Mouse (Mus musculus): ENCODE results near the gene Fgfr2. TPM values are rescaled to one million over a fixed set of nuclear protein-coding genes. Genes with fewer than 3 reads are reported as not detected.

The Fgfr2 gene
- total and polyA plus RNA-seq, 2 experiments from 2014 or later: 17.1 to 47.6 TPM

DNA sequence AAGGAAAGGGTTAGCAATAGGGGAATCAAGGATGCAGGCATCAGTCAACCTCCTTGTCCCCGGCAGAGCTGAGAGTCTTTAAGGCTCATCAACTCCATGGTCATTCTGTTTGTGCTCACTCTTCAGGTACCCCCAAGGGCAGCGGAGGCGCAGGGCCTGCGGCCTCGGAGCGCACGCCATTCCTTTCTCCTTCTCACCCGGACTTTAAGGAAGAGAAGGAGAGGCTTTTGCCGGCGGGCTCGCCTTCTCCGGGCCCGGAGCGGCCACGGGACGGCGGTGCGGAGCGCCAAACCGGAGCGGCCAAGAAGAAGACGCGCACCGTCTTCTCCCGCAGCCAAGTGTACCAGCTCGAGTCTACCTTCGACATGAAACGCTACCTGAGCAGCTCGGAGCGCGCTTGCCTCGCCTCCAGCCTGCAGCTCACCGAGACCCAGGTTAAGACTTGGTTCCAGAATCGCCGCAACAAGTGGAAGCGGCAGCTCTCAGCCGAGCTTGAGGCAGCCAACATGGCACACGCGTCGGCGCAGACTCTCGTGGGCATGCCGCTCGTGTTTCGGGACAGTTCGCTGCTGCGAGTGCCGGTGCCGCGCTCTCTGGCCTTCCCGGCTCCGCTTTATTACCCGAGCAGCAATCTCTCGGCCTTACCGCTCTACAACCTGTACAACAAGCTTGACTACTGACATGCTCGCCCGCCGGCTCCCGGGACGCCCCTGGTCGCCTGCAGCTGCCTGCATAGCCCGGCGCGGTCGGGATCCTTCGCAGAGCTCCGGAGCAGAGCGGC lies 1567.7 kb downstream of the Fgfr2 start:
- Histone ChIP-seq H3K4me3 (ENCODE audit: low read depth, low read length) (no peak overlapping the region), H3K4me2 (ENCODE audit: low read depth) (no peak overlapping the region), H3K9me3 (ENCODE audit: low read length) (no peaks in the 10 kb centered on the region), H3K27ac (ENCODE audit: low read depth, low read length) (no peak overlapping the region), H3K9ac (no peak overlapping the region), H3K36me3 (ENCODE audit: insufficient read depth) (no peaks in the 10 kb centered on the region), H3K27me3 (ENCODE audit: insufficient read depth, low read length) (peaks cover 65% of the 10 kb centered on the region), H3K4me1 (ENCODE audit: insufficient read depth) (no peaks in the 10 kb centered on the region)
- ATAC-seq (no peak), DNase-seq (peak; percentile 55)
- 0 out of 2 replicates have a peak, but pooled peaks have one; percentile 20 for TF ChIP-seq CTCF (IDR thresholded peaks at IDR 0.05; ENCODE audit: low read depth)
- 2% methylated on average over 68 of the region's 68 CpGs for WGBS

GRCm38 (mm10) chr7:131554341-131555180 lies 1568.6 kb downstream of the Fgfr2 start:
- no peak for TF ChIP-seq CTCF (IDR thresholded peaks at IDR 0.05; ENCODE audit: low read depth)
- H3K4me1 ChIP-seq (ENCODE audit: insufficient read depth): no peaks in the 10 kb centered on the region
- H3K4me3 ChIP-seq (ENCODE audit: low read depth, low read length): no peak overlapping the region
- DNase-seq: peak; percentile 35
- H3K36me3 ChIP-seq (ENCODE audit: insufficient read depth): no peaks in the 10 kb centered on the region
- H3K4me2 ChIP-seq (ENCODE audit: low read depth): peak overlapping the region; percentile 23; the same call in 1 of the 2 replicates
- under 1% methylated on average over 45 of the region's 45 CpGs for WGBS
- H3K9me3 ChIP-seq (ENCODE audit: low read length): no peaks in the 10 kb centered on the region
- no peak overlapping the region for H3K27ac ChIP-seq (ENCODE audit: low read depth, low read length)
- peak; percentile 10; the same call in 1 of the 2 replicates for ATAC-seq
- no peak overlapping the region for H3K9ac ChIP-seq
- H3K27me3 ChIP-seq (ENCODE audit: insufficient read depth, low read length): peaks cover 74% of the 10 kb centered on the region

- H3K4me3 ChIP-seq (ENCODE audit: low read depth, low read length): no peak overlapping the region
- H3K9me3 ChIP-seq (ENCODE audit: low read length): no peaks in the 10 kb centered on the region
- ATAC-seq (peak; percentile 10; the same call in 1 of the 2 replicates), DNase-seq (no peak)
- no peaks in the 10 kb centered on the region for H3K36me3 ChIP-seq (ENCODE audit: insufficient read depth)
- no peak overlapping the region for H3K27ac ChIP-seq (ENCODE audit: low read depth, low read length)
- peak overlapping the region; percentile 23; the same call in 1 of the 2 replicates for H3K4me2 ChIP-seq (ENCODE audit: low read depth)
- peaks cover 73% of the 10 kb centered on the region for H3K27me3 ChIP-seq (ENCODE audit: insufficient read depth, low read length)
- no peak for TF ChIP-seq CTCF (IDR thresholded peaks at IDR 0.05; ENCODE audit: low read depth)
- WGBS: 0% methylated on average over 39 of the region's 39 CpGs
- no peaks in the 10 kb centered on the region for H3K4me1 ChIP-seq (ENCODE audit: insufficient read depth)
- H3K9ac ChIP-seq: no peak overlapping the region
Measured at GRCm38 (mm10) chr7:131553771-131554175, 1569.4 kb downstream of the Fgfr2 start.

- no peak for ATAC-seq
- Histone ChIP-seq H3K9ac (no peak overlapping the region), H3K27ac (ENCODE audit: low read depth, low read length) (no peak overlapping the region), H3K27me3 (ENCODE audit: insufficient read depth, low read length) (peaks cover 75% of the 10 kb centered on the region), H3K4me1 (ENCODE audit: insufficient read depth) (no peaks in the 10 kb centered on the region), H3K4me3 (ENCODE audit: low read depth, low read length) (no peak overlapping the region), H3K4me2 (ENCODE audit: low read depth) (no peak overlapping the region), H3K9me3 (ENCODE audit: low read length) (no peaks in the 10 kb centered on the region), H3K36me3 (ENCODE audit: insufficient read depth) (no peaks in the 10 kb centered on the region)
- DNase-seq: peak; percentile 36
- TF ChIP-seq CTCF (IDR thresholded peaks at IDR 0.05; ENCODE audit: low read depth): no peak
- 4% methylated on average over 5 of the region's 5 CpGs for WGBS
Measured at GRCm38 (mm10) chr7:131552781-131553180, 1570.4 kb downstream of the Fgfr2 start.

- H3K9ac ChIP-seq: no peak overlapping the region
- H3K27ac ChIP-seq (ENCODE audit: low read depth, low read length): no peak overlapping the region
- no peaks in the 10 kb centered on the region for H3K36me3 ChIP-seq (ENCODE audit: insufficient read depth)
- H3K27me3 ChIP-seq (ENCODE audit: insufficient read depth, low read length): peaks cover 75% of the 10 kb centered on the region
- no peaks in the 10 kb centered on the region for H3K4me1 ChIP-seq (ENCODE audit: insufficient read depth)
- no peak overlapping the region for H3K4me3 ChIP-seq (ENCODE audit: low read depth, low read length)
- DNase-seq (no peak), ATAC-seq (no peak)
- H3K4me2 ChIP-seq (ENCODE audit: low read depth): no peak overlapping the region
- TF ChIP-seq CTCF (IDR thresholded peaks at IDR 0.05; ENCODE audit: low read depth): no peak
- no peaks in the 10 kb centered on the region for H3K9me3 ChIP-seq (ENCODE audit: low read length)
- WGBS: 1% methylated on average over 41 of the region's 42 CpGs
Measured at GRCm38 (mm10) chr7:131551931-131552741, 1571.0 kb downstream of the Fgfr2 start.

- WGBS: 2% methylated on average over 4 of the region's 4 CpGs
- ATAC-seq (no peak), DNase-seq (no peak)
- H3K4me1 ChIP-seq (ENCODE audit: insufficient read depth): no peaks in the 10 kb centered on the region
- H3K27me3 ChIP-seq (ENCODE audit: insufficient read depth, low read length): peaks cover 75% of the 10 kb centered on the region
- H3K9me3 ChIP-seq (ENCODE audit: low read length): no peaks in the 10 kb centered on the region
- H3K9ac ChIP-seq: no peak overlapping the region
- H3K27ac ChIP-seq (ENCODE audit: low read depth, low read length): no peak overlapping the region
- H3K4me2 ChIP-seq (ENCODE audit: low read depth): no peak overlapping the region
- no peaks in the 10 kb centered on the region for H3K36me3 ChIP-seq (ENCODE audit: insufficient read depth)
- no peak for TF ChIP-seq CTCF (IDR thresholded peaks at IDR 0.05; ENCODE audit: low read depth)
- H3K4me3 ChIP-seq (ENCODE audit: low read depth, low read length): no peak overlapping the region
Measured at GRCm38 (mm10) chr7:131551471-131551870, 1571.7 kb downstream of the Fgfr2 start.

All from forebrain, postnatal 0 days (tissue).